Mouse (Mus musculus): ENCODE measurements around the gene C2.

DNA sequence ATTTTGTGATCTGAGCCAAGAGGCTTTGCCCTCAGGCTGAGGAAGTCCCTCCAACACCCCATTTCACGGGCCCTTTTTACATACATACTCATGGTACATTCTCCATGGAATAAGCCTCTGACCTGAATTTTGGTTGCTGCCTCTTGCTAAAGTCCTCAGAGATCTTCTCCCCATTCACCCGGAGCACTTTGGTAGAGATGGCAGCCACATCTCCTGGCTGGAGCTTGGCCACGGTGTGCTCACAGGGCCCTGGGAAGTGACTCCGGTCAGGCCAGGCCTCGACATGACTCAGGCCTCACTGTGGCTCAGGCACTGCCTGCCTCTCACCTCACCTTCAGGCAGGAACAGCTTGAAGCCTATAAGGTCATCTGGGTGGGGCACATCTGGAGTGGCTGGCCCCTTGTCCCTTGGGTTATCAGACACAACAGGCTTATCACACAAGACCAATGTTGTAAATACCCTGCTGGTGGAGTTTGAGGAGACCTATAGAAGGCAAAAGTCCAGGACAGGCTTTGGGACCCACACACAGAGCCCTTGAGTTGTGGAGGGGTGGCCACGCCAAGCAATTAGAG lies 57.2 kb downstream of the C2 start:
- TF ChIP-seq CTCF (IDR thresholded peaks at IDR 0.05; ENCODE audit: low read depth) (no peak), EP300 (IDR thresholded peaks at IDR 0.05; ENCODE audit: low read depth) (no peak)

All from heart, postnatal 0 days (tissue).